Mouse (Mus musculus) gastrocnemius, adult 18-20 months (tissue): Measurements from ENCODE around the gene Eef1akmt2. TPM values are rescaled to one million over a fixed set of nuclear protein-coding genes. Genes with fewer than 3 reads are reported as not detected.

Source experiments
- DNase-seq: peaks from one replicate; pipeline ENCODE4 v3.0.0; 2021; ENCODE audit warnings: low spot score
- long read RNA-seq, 2 experiments: library from polyadenylated mRNA; stranded (forward); transcript quantifications; one replicate each; pipeline ENCODE4 v2.0.0; 2021
- total RNA-seq, 2 experiments: library from RNA; stranded (reverse); gene quantifications; 2 replicates each; pipeline ENCODE4 v1.2.3; 2021

The Eef1akmt2 gene
- total RNA-seq = 1 to 10 TPM; 5.8 to 7.6 TPM
- long read RNA-seq, experiment 1, partial matches to known transcripts = 0 of 6 reads
- long read RNA-seq, experiment 1, other reads (novel, unspliced or antisense) = 3 of 6 reads
- long read RNA-seq, experiment 2, partial matches to known transcripts = 0 of 4 reads
- long read RNA-seq, experiment 2, other reads (novel, unspliced or antisense) = 0 of 4 reads

GRCm38 (mm10) chr7:132852173-132852844 lies at the start of gene Eef1akmt2:
Gene Eef1akmt2, minus strand, starts transcription at chr7:132852673.
- peak; percentile 79 for DNase-seq

- DNase-seq = no peak
Observed at GRCm38 (mm10) chr7:132900826-132901531, 48.5 kb upstream of the Eef1akmt2 start.

GRCm38 (mm10) chr7:132898234-132898633 lies 45.8 kb upstream of the Eef1akmt2 start:
- DNase-seq = no peak

GRCm38 (mm10) chr7:132897258-132897657 lies 44.8 kb upstream of the Eef1akmt2 start:
- DNase-seq = no peak

DNA sequence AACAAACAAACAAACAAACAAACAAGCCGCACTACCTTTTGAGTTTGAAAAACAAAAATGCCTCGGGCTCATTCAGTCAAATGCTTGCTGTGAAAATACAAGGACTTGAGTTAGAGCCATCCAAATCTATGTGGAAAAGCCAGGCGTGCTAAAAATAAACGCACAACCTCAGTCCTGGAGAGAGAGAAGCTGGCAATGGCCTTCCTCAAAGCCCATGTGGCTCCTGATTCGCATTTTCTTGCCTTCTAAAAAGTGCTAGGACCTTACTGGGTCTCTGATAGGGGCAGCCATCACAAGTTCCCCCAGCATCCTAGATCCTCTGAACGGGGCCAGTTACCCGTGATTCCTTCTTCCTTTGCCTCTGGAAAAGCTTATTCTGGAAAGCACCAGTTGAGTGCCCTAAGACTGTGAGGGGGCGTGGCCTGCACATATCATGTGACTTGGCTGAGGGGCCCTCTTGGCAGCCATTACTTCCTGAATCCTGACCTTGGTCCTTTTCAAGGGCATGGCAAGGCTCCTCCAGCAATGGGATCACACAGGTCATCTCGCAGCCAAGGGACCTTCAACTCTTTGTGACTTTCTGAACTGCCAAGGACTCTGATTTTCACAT lies 43.8 kb upstream of the Eef1akmt2 start:
- no peak for DNase-seq

DNA sequence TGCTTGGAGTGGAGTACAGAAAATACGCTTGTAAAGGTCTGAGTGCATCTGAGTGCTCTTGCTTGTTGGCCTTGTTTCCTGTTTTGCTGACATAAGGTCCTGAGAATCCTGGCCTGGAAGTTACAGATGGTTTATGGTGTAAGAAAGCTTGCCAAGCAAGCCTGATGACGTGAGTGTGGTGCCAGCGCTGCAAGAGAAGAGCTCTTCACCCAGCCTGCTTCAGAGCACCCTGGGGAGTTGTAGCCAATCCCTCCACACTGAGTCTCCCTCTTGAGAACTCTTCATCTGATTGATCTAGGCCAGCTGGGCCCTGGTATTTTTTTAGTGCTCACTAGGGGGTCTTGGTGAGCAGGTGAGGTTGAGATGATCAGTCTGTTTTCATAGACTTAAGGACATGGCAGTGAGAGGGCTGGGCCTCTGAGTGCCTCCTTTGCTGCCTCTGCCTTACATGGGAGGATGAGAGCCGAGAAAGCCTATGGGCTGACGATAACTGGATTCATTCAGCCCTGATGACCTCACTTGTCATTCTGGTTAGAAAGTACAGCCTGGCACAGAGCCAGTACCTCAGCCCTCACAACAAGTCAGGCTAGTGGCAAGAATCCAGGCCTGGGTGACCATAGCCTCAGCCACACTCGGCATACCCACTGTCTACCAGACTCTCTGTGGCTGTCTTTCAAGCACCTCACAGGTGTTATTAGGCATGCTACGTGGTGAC lies 42.5 kb upstream of the Eef1akmt2 start:
- peak; percentile 44 for DNase-seq

DNA sequence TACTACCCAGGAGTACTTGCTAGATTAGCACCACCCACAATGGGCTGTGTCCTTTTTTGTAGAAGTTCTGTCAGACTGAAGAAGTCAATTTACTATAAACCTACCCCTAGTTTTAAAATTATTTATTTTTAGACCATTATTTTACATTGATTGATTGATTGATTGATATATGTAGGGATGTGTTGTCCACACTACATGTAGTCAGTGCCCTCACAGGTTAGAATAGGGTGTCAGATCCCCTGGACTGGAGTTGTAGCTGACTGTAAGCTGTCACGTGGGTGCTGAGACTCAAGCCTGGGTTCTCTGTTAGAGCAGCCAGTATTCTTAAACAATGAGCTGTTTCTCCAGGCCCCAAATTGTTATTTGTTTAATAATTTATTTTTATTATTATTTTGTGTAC lies 40.9 kb upstream of the Eef1akmt2 start:
- no peak for DNase-seq

- DNase-seq = no peak
Observed at GRCm38 (mm10) chr7:132892806-132893205, 40.3 kb upstream of the Eef1akmt2 start.

- DNase-seq = no peak
Observed at GRCm38 (mm10) chr7:132892311-132892661, 39.8 kb upstream of the Eef1akmt2 start.

- no peak for DNase-seq
Observed at GRCm38 (mm10) chr7:132891561-132892310, 39.3 kb upstream of the Eef1akmt2 start.

DNA sequence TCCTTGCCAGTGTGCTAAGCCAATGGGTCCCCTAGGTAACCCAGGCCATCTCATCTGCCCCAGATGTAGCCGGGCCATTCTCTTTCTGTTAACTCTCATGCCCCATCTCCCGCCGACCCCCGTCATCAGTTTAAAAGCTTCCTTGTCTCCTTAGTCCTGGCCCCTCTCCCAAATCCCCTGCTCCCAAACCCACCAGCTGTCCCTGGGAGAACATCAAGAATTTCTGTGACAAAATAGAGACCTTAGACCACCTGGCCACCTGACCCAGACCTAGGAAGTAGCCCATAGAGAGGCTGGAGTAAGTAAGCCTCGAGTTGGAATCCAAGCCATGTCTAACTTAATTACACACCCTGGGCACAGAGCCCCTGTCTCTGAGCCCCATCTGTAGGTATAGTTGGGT lies 37.7 kb upstream of the Eef1akmt2 start:
- no peak for DNase-seq

DNA sequence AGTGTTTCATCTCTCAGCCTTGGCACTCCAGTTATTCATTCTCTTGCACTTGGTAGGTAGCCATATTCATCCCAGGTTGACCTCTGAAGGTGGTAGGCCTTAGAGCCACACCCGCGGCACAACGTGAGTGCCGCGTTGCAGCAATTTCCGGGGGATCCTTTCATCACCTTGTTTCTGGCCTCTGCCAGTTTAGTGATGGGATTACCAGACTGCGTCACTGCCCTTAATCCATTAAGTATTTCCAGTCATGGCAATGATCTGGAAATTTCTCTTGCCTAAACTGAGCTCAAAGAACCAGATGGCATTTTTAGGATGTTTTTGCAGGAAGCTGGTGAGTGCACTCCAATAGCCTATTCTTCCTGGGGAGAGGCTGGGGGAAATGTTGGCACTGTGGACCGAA lies 37.2 kb upstream of the Eef1akmt2 start:
- no peak for DNase-seq

GRCm38 (mm10) chr7:132888518-132889249 lies 36.2 kb upstream of the Eef1akmt2 start:
- DNase-seq = no peak

DNA sequence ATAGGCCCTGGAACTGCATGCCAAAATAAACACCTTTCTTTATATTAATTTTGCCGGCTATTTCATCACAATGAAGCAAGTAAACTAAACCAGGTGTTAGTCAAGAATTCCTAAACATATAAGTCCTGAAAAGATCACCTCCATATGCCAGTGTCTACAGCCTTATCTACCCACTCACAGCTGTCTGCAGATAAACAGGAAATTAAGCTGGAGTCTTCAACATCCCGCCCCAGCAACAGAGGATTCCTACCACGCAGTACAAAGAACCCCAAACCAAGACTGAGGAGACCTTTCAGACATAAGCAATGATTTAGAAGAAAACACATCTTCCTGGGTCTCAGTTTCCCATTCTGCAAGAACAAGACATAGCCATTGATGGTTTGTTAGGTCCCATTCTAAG lies 35.6 kb upstream of the Eef1akmt2 start:
- no peak for DNase-seq

DNA sequence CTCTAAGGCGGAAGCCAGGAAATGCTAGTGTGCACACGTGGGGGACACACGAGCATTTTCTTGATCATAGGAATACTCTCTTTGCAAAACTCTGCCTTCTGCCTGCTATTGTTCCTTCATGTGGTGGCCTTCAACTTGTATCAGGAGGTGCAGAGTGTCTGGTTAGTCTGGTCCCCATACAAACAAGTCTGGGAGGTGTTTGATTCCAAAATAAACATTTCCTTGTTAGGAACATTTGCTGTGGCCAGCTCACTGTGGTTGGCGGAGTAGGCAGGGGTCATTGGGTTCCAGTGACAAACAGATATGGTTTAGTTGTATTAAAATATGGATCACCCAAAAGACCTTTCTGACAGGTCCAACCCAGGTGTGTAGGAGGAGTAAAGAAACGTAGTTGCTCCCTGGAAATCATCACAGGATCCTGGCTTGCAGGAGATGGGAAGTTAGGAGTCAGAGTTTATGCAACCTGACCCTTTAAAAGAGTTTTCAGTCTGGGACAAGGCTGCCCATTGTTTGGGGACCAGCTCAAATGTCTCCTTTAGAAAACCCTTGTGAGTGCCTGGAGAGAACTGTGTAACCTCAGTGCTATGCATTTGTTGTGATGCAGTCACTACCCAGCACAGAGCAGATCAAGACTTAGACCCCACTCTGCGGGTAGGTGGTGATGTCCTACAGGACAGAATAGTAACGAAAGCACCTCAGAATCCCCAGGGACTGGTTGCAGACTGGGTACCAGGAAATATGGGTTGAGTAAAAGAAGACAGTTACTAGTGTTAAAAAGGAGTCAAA lies 34.7 kb upstream of the Eef1akmt2 start:
- DNase-seq = no peak

DNA sequence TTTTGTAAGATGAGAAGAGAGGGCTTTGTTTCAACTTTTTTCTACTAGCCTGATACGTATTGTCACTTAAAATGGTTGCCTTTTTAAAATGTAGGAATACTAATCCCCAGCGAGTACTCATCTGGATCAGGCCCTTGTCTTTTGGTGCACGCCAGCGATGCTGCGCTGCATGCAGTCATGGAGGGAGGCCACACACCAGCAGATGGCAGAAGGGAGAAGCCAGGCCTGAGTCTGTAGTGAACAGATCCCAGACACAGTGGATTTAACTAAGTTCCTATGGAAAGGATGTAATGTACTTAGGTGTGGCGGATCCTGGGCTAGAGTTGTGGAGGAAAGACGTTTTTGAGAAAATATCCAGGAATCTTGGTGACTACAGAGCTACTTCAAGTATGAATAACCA lies 31.6 kb upstream of the Eef1akmt2 start:
- DNase-seq = no peak

DNA sequence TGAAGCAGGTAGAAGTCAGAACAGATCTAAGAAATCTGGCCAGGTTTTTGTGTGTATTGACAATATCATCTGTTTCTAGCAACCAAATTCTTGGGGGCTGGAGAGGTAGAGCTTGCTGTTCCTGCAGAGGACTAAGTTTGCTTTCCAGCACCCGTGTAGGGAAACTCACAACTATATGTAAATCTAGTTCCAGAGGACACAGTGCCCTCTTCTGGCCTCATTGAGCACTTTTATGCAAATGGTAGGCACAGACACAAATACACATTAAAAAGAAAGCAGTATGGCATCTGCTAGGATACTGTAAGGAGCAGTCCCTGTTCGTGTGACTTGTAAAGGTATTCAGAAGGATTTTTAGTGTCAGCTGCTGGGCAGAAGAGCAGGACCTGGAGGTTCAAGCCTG lies 29.9 kb upstream of the Eef1akmt2 start:
- no peak for DNase-seq

DNA sequence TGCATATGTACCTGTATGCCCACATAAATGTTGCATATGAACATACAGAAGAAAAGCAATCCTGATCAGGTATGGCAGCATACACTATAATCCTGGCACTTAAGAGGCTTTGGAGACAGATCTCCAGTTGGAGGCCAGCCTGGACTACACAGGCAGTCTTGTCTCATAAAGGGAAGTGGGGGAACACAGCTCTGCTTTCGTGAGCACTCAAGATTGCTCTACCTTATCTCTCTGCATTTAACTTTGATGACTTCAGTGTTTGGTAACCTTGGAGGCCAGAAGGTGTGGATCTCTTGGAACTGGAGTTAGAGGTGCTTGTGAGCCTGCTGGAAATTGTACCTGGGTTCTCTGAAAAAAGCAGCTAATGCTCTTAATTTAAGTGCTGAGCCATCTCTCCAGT lies 27.8 kb upstream of the Eef1akmt2 start:
- DNase-seq = no peak

GRCm38 (mm10) chr7:132875391-132876086 lies 23.1 kb upstream of the Eef1akmt2 start:
- no peak for DNase-seq
